Mouse (Mus musculus) layer of hippocampus, postnatal 25 days (tissue): ENCODE data around the gene Sertad1. TPM values are rescaled to one million over a fixed set of nuclear protein-coding genes. Genes with fewer than 3 reads are reported as not detected.

Experiments
- DNase-seq, 2 experiments: peaks; one replicate each; pipeline ENCODE4 v3.0.0; 2022; ENCODE audit warnings: mixed read lengths in 2 of 2, low spot score in 1 of 2; ENCODE audit errors: extremely low spot score in 1 of 2
- total RNA-seq, 2 experiments: library from RNA; stranded (reverse); gene quantifications; 2 replicates each; pipeline ENCODE4 v1.2.3; 2021

Sertad1 gene
- total RNA-seq, 2 experiments from 2014 or later: 7.0 to 7.3 TPM

- no peak for DNase-seq
Measured at GRCm38 (mm10) chr7:27472596-27472995, 14.1 kb upstream of the Sertad1 start.

DNA sequence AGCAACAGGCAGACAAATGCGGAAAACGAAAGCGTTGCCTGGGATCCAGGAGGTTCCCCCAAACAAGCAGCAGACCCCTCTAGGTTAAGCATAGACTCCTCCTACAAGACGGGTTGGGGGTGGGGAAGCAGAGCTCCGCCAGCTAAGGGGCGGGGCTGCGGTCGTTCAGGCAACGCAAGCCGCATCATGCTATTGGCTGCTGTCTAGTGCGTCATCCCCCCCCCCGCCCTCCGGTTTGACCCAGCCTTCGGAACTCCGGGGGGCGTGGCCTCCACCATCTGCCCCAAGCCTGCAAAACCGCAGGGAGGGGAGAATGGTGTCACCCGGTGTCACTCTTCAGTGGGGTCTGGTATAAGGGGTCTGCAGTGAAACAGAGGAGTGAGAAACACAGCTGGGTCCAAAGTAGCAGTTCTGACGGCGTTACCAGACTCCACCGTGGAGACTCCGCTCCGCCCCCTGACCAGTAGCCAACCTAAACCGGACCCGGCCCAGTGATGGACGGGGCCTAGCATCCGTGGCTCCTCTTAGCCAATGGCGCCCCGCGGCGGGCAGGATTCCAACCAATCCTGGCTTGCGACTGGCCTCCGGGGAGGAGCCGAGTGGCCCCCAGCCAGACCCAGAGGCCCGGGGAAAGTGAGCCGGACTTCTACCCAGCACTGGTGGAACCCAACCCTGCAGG is 13.4 kb upstream of the Sertad1 start, which contains the start of gene Sertad3:
TSS of gene Sertad3 (plus strand) at position 613 of the 679 bp plus-strand sequence.
- DNase-seq: peak; percentile 97

DNA sequence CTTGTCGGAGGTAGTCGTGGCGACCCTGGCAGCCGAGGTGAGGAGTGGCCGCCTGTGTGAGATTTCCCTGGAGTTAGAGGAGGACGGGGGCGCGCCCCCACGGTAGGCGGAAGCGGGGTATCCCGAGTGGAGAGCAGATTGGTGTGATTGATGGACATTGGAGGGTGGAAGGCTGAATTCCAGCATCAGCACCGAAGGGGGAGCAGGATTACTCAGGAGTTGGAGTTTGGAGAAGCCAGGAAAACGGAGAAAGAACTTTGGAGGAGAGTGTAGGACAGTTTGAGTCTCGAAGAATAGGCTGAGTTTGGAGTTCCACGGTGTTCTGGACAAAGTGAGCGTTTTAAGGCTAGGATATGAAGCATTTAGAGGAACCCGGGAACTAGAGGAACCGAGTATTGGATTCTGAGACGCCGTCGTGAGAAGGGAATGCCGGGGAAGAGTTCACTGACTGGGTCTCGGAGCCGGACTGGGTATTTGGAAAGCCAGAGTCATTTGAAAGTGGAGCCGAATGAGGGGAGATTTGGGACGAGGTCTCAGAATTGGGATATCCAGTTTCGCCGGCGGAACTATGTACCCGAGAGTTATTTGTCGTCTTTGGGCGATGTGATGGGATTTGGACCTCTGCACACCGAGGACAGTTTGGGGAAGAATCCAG is 12.7 kb upstream of the Sertad1 start:
- DNase-seq: no peak

- DNase-seq: peak; percentile 80 to 92
Measured at GRCm38 (mm10) chr7:27474490-27474954, 12.2 kb upstream of the Sertad1 start.

GRCm38 (mm10) chr7:27475596-27475995 is 11.1 kb upstream of the Sertad1 start:
- no peak for DNase-seq

DNA sequence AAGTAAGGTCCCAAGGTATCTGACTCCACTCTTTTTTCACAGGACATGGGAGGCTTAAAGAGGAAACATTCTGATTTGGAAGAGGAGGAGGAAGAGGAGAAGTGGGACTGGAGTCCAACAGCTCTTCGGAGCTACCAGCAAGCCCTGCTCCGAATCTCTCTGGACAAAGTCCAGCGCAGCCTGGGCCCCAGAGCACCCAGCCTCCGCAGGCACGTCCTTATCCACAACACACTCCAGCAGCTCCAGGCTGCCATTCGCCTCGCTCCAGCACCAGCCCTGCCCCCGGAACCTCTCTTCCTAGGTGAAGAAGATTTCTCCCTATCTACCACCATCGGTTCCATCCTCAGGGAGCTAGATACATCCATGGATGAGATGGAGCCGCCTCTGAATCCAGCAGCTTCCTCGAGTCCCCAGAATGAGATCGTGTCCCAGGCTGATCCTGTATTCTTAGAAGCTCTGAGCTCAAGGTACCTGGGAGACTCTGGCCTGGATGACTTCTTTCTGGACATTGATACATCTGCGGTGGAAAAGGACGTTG is 10.5 kb upstream of the Sertad1 start:
- no peak for DNase-seq

- no peak for DNase-seq
Measured at GRCm38 (mm10) chr7:27478561-27478960, 8.1 kb upstream of the Sertad1 start.

DNA sequence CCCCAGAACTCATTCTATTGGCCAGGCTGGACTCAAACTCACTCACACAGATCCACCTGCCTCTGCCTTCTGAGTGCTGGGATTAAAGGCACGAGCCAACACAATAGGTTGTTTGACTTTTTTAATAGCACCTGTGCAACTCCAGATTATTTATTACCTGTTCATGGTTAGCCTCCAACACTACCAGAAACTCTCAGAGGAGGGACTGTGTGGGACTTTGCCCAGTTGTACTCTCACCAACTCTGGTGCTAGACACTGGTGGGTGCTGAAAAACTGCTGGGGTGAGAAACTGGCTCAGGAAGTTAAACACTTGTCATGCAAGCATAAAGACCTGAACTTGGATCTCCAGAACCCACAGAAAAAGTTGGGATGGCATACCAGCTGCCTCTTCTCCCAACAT is 7.0 kb upstream of the Sertad1 start:
- no peak for DNase-seq

GRCm38 (mm10) chr7:27480506-27480905 is 6.2 kb upstream of the Sertad1 start:
- no peak for DNase-seq

GRCm38 (mm10) chr7:27480927-27481626 is 5.6 kb upstream of the Sertad1 start:
- no peak for DNase-seq

DNA sequence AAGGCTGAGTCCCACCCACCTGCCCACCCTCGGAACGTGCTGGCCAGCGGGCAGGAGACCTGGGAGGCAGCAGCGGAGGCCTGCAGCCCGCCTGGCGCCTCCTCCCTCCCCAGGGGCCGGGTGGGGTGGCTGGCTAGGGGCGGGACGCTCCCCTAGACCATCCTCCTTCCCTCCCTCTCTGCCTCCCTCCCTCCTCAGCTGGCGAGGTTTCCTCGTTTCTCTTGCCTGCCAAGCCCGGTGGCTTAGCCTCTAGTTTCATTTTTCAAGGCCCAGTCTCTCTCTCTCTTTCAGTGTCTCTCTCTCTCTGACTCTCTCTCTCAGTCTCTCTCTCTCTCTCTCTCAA is 5.1 kb upstream of the Sertad1 start:
- DNase-seq: peak; percentile 38 to 40

GRCm38 (mm10) chr7:27483860-27484259 is 2.9 kb upstream of the Sertad1 start:
- DNase-seq: no peak

GRCm38 (mm10) chr7:27486102-27486769 is 474 bp upstream of the Sertad1 start:
- DNase-seq: no peak

DNA sequence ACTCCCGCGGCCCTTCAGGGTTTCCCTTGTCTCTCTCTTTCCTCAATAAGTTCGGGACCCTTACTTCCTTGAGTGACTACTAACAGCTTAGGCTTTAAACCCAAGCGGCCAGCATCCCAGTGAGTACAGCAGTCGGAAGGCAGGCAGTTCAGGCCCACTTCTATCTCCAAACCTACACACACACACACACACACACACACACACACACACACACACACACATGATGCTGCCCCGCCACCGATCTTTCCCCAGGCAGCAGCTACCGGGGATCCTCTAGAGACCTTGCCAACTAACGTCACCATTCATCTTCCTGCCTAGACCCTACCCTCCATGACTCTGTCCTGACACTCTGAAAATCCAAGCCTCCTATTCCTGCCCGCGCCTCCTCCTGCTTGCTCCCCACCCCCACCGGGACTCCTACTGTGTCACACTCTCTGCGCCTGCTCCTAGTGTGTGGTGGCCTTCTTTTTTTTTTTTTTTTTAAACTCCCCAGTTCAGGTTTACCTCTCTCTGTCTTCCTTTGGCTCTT is 1.1 kb downstream of the Sertad1 start:
- DNase-seq: peak in 1 of 2 experiments; percentile 54

DNA sequence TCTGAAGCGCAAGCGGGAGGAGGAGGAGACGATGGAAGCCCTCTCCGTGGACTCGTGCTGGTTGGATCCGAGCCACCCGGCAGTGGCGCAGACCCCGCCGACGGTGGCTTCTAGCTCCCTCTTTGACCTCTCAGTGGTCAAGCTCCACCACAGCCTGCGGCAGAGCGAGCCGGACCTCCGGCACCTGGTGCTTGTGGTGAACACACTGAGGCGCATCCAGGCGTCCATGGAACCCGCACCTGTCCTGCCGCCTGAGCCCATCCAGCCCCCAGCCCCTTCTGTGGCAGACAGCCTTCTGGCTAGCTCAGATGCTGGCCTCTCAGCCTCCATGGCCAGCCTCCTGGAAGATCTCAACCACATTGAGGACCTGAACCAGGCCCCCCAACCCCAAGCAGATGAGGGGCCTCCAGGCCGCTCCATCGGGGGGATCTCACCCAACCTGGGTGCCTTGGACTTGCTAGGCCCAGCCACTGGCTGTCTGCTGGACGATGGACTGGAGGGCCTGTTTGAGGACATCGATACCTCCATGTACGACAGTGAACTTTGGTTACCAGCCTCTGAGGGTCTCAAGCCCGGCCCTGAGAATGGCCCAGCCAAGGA is 2.7 kb downstream of the Sertad1 start:
- no peak for DNase-seq

DNA sequence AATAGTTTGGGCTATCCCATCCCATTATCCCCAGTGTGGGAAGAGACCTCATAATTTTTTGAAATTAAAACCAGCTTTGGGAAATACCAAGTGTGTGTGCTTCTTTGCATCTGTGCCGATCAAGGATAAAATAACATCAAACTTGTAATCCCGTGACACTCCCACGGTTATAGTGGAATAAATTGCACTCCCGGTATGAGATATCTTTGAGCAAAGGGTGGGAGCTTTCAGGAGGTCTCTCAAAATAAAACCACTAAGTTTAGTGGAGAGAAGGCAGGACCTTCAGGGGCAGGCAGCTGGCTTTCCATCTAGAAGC is 3.5 kb downstream of the Sertad1 start:
- DNase-seq: no peak

DNA sequence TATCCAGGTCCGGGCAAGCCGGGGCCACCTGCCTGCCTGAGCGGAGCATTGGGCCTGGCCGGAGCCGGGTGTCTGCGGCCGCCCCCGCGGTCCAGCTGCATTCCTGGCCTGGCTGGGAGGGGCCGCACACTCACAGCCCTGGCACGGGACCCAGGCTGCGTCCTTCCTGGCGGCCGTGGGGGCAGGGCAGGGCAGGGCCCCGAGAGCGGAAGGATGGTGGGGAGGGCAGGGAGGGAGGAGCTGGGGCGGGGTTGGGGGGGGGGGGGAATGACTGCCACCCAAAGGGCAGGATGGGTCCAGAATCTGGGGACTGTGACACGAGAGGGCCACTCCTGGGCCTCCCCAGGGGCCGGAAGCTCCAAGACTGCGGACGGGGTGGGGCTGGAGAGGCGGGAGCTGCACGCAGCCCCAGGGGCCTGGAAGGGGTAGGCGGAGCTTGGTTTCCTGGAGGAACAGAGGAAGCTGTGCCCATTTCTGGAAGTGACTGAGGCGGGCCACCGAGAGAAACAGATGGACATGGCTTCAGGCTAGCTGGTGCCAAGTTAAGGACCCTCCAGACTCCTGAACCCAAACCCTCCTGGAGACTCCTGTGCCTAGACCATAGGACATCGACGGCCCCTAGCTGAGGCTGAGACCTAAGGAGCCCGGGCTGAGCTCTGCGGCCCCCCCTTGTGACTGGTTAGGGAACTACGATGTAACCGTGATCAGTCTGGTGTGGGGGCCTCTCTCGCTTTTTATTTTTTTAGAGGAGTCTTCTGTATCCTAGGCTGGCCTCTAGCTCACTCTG is 4.0 kb downstream of the Sertad1 start:
- DNase-seq: peak; percentile 86

- DNase-seq: no peak
Measured at GRCm38 (mm10) chr7:27491856-27492255, 5.1 kb downstream of the Sertad1 start.

- DNase-seq: no peak
Measured at GRCm38 (mm10) chr7:27493022-27493421, 6.3 kb downstream of the Sertad1 start.
